Mouse (Mus musculus) liver, embryonic 14.5 days (tissue): ENCODE results near the gene Tmem147.

ENCODE experiments used
- CTCF ChIP-seq: IDR thresholded peaks from 2 replicates; pipeline ENCODE4 v1.5.1; 2016; ENCODE audit warnings: antibody characterized with exemption, low read depth, control low read depth
- EP300 ChIP-seq: IDR thresholded peaks from 2 replicates; pipeline ENCODE4 v1.6.1; 2016; ENCODE audit warnings: antibody characterized with exemption, low read depth

DNA sequence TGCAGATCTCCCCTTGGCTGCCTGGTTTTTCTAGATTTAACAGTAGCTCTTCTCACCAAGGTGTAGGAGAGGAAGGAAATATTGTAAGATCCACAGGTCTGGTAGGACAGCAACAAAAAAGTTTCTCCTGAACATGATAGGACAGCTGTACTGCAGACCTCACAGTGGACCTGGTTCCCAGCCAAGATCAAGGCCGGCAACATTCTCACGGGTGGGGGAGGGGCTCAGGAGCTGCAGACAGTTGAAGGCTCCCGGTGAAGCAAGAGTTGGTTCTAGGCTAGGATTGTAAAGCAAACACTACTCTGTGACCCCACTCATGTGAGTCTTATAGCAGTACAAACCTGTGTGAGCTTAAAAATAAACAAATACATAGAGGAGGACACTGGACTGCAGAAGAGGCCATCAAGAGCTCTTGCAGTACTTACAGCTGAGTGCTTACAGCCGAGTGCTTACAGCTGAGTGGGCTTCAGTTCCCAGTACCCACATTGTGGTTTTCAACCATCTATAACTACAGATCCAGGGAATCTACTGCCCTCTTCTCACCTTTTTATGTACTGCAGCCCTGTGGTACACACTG, 14.8 kb upstream of the Tmem147 start:
- no peak for TF ChIP-seq CTCF
- TF ChIP-seq EP300 = no peak
